Mouse (Mus musculus): ENCODE data around the gene Mcts2. TPM values are rescaled to one million over a fixed set of nuclear protein-coding genes. Genes with fewer than 3 reads are reported as not detected.
"Not testable (repeated sequence)": the region's sequence is repeated elsewhere in the genome, so short reads cannot be mapped to it uniquely, and the experiment has no call there.

Mcts2 gene
- 33.7 and 34.3 TPM in 2 replicates for polyA plus RNA-seq (2015; fragmentation: Nextera tagmentation; extraction: Ambion mirVana)

DNA sequence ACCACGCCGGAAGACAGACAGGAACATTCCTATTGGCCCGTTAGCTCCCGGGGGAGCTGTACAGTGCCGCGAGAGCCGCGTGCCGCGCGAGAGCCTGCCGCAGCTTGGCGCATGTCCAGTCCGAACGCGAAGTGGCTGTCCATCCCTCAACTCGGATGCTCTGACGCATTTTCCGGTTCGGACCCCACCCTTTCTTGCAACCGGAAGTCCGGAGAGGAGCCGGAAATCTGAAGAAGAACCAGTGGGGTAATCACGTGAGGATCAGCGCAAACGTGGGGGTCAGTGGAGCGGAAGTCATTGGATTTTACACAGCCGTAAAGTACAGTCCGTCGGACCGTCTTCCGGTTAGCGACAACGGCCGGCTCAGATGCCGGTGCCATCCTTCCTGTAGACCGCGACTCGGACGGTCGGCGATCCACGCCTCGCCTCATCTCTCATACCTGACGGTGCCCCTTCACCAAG lies at the start of gene Mcts2:
TSS of gene Mcts2 (plus strand) at position 230 of the 462 bp plus-strand sequence.
- Histone ChIP-seq H3K4me1 (peaks cover 9% of the 10 kb centered on the region), H3K27ac (peak within 1 kb of the TSS; percentile 65), H3K4me2 (peak within 1 kb of the TSS; percentile 52), H3K9ac (peak within 1 kb of the TSS; percentile 41), H3K36me3 (replicated peaks) (peaks cover 64% of the 10 kb centered on the region), H3K4me3 (peak within 1 kb of the TSS; percentile 45), H3K27me3 (replicated peaks) (no peaks in the 10 kb centered on the region), H3K9me3 (no peaks in the 10 kb centered on the region)
- ATAC-seq (replicated peaks) = peak; percentile 96
- 57% methylated on average over 45 of the region's 45 CpGs for WGBS

DNA sequence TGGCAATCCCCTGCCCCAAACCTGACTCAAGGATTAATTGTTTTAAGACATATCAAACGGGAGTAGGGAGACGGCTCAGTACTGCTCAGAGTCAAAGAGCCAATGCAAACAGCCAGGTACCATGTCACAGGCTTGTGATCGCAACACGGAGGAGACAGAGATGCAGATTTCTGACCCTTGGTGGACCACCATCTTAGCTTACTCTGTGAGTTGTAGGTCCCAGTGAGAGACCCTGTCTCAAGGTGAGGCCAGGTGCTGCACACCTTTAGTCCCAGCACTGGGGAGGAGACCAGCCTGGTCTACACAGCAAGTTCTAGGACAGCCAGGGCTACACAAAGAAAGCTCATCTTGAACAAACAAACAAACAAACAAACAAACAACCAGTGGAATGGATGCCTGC lies 49.5 kb upstream of the Mcts2 start:
- H3K27me3 ChIP-seq (replicated peaks) = no peaks in the 10 kb centered on the region
- H3K9me3 ChIP-seq = no peaks in the 10 kb centered on the region
- WGBS = 89% methylated on average over 4 of the region's 4 CpGs
- ATAC-seq (replicated peaks) = no peak
- H3K4me1 ChIP-seq = peaks cover 12% of the 10 kb centered on the region; the same call in 1 of the 2 replicates
- no peak overlapping the region for H3K9ac ChIP-seq
- no peak overlapping the region for H3K4me3 ChIP-seq
- H3K27ac ChIP-seq = no peak overlapping the region
- H3K4me2 ChIP-seq = no peak overlapping the region
- no peaks in the 10 kb centered on the region for H3K36me3 ChIP-seq (replicated peaks)

DNA sequence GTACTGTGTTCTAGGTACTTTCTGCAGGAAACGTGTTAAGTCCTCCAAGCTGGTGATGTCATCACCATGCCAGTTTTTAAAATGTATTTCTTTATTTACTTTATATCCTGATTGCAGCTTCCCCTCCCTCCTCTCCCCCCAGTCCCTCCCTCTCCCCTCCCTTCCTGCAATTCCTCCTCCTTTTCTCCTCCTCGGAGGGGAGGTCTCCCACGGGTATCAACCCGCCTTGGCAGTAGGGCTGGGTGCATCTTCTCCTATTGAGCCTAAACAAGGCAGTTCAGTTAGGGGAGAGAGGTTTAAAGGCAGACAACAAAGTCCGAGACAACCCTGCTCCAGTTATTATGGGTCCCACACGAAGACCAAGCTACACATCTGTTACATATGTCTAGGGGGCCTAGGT lies 48.0 kb upstream of the Mcts2 start:
- H3K9ac ChIP-seq = no peak overlapping the region
- H3K4me1 ChIP-seq = peaks cover 7% of the 10 kb centered on the region; the same call in 1 of the 2 replicates
- no peaks in the 10 kb centered on the region for H3K9me3 ChIP-seq
- no peaks in the 10 kb centered on the region for H3K27me3 ChIP-seq (replicated peaks)
- H3K4me3 ChIP-seq = no peak overlapping the region
- ATAC-seq (replicated peaks) = no peak
- H3K4me2 ChIP-seq = no peak overlapping the region
- H3K27ac ChIP-seq = no peak overlapping the region
- no peaks in the 10 kb centered on the region for H3K36me3 ChIP-seq (replicated peaks)
- 61% methylated on average over 6 of the region's 6 CpGs for WGBS

DNA sequence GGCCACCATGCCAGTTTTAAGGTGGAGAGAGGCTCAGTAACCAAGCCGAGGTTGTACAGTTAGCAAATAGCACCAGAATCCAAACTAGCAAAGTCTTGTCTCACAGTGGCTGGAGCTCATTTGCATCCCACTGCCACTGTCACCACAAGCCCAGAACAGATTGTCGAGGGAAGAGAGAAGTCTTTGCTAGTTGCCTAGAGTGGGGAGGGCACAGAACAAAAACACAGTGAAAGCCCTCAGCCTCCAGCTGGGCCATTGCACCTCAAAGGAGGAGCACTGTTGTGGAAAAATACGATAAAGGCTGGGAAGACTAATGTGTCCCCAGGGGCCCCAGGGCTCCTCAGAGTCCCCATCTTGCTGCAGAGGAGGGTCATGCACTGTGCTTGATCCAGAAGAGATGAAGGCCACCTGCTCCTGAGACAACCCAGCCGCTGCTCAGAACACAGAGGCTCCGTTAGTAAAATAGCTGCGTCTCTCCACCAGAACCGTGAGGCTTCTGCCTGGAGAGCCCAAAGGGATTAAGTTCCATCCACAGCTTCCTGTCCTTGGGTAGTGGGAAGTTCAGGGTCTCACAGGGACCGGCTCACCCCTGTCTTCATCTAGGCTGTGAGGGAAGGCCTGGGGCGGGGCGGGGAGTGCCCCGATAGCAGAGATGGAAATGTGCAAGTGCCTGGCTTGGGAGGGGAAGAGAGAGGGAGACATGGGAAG lies 47.3 kb upstream of the Mcts2 start:
- no peak for ATAC-seq (replicated peaks)

DNA sequence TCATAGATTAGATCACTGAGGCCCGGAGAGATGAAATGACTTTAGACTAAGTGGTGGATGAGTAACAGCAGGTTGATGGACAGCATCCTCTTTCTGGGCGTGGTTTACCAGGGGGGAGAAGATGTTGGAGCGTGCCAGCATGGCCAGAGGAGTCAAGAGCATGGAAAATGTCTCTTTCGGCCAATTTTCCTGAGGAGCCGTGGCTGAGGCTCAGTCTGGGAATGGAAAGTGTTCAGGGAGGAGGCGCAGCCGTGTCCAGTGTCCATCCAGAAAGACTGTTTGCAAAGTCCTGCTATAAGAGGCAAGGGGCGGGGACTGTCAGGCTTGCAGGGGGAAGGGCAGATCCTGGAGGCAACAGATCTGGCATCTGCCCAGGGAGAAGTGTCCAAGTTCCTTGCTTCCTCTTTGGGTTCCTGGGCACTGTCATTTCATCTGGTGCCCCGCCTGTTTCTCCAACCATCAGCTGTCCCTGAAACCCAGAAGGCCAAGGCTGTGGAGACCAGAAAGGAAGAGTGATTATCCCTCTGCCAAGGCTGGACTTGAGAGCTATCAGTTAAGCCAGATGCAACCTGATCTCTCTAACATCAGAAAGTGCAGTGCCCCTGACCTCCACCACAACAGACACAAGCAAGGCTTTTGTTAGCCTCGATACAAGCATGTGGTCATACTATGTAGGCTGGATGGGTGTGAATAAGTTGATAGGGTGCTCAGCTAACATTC lies 33.8 kb upstream of the Mcts2 start:
- Histone ChIP-seq H3K9me3 (no peaks in the 10 kb centered on the region), H3K4me1 (peaks cover 29% of the 10 kb centered on the region), H3K27ac (peak overlapping the region; percentile 95; the same call in 1 of the 2 replicates), H3K27me3 (replicated peaks) (no peaks in the 10 kb centered on the region), H3K9ac (no peak overlapping the region), H3K4me2 (no peak overlapping the region), H3K4me3 (no peak overlapping the region), H3K36me3 (replicated peaks) (no peaks in the 10 kb centered on the region)
- ATAC-seq (replicated peaks) = no peak
- WGBS = 79% methylated on average over 10 of the region's 10 CpGs

More for the DNA sequence above, 47.3 kb upstream of the Mcts2 start:
- no peaks in the 10 kb centered on the region for H3K36me3 ChIP-seq (replicated peaks)
- H3K27me3 ChIP-seq (replicated peaks) = no peaks in the 10 kb centered on the region
- H3K4me2 ChIP-seq = no peak overlapping the region
- peaks cover 7% of the 10 kb centered on the region; the same call in 1 of the 2 replicates for H3K4me1 ChIP-seq
- no peak overlapping the region for H3K9ac ChIP-seq
- no peak overlapping the region for H3K27ac ChIP-seq
- H3K9me3 ChIP-seq = no peaks in the 10 kb centered on the region
- WGBS = 9% methylated on average over 11 of the region's 11 CpGs
- no peak overlapping the region for H3K4me3 ChIP-seq

DNA sequence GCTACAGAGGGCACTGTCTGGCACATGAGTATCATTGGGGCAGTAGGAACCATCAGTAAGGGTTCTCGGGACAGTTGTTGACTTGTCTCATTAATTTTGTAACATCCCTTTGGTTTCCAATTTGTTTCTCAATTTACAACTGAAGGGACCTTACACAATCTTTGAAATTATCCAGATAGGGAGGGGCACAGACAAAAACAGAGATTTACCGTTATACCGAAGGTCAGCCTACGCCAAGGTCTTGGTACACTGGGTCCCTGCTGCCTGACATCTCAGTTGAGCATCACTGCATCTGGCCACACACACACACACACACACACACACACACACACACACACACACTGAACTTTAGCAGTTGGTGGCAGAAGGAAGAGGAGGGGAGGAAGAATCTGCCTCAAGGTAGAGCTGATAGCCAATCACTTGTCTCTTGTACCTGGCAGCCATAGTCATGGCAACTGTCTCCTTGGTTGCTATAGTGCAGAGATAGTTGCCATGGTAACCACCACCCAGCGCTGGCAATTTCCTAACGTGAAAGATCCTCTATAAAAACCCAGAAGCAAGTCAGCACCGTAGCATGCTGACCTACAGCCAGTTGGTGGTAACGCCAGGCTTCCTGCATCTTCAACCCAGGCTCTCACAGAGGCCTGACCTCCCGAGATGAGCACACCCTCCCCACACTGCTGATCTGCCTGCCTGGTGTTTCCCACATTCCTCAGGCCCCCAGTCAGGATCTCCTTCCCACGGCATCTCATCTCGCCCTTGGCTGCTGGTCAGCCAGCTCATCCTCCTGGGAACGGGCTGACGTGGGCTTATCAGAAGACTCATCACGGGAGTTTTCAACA lies 32.7 kb upstream of the Mcts2 start:
- Histone ChIP-seq H3K36me3 (replicated peaks) (no peaks in the 10 kb centered on the region), H3K9ac (peak overlapping the region; percentile 35; the same call in 1 of the 2 replicates), H3K4me1 (peaks cover 29% of the 10 kb centered on the region), H3K9me3 (no peaks in the 10 kb centered on the region), H3K4me3 (peak overlapping the region; percentile 16; the same call in 1 of the 2 replicates), H3K27me3 (replicated peaks) (no peaks in the 10 kb centered on the region), H3K27ac (peak overlapping the region; percentile 95), H3K4me2 (peak overlapping the region; percentile 46)
- ATAC-seq (replicated peaks) = peak; percentile 96
- 26% methylated on average over 14 of the region's 14 CpGs for WGBS

DNA sequence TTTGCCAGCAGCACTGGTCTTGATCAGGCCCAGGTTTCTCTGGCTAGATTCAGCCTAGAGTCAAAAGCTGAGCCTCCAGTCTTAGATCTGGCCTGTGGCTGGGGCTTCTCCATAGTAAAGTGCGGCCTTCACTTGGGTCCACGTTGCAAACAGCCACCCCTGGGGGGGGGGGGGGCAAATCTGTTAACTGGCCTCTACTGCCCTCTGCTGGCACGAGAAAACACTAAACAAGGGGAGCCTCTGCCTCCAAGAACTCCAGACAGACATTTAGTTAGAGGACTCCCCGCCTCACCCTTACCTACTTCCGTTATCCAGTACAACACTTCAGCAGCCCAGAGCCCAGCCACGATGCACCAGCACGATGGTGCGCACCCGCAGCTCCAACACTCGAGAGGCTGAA lies 29.4 kb upstream of the Mcts2 start:
- Histone ChIP-seq H3K27me3 (replicated peaks) (no peaks in the 10 kb centered on the region), H3K9ac (no peak overlapping the region), H3K4me3 (no peak overlapping the region), H3K9me3 (no peaks in the 10 kb centered on the region), H3K27ac (no peak overlapping the region), H3K36me3 (replicated peaks) (no peaks in the 10 kb centered on the region), H3K4me1 (peaks cover 29% of the 10 kb centered on the region), H3K4me2 (no peak overlapping the region)
- 68% methylated on average over 10 of the region's 10 CpGs for WGBS
- ATAC-seq (replicated peaks) = no peak

DNA sequence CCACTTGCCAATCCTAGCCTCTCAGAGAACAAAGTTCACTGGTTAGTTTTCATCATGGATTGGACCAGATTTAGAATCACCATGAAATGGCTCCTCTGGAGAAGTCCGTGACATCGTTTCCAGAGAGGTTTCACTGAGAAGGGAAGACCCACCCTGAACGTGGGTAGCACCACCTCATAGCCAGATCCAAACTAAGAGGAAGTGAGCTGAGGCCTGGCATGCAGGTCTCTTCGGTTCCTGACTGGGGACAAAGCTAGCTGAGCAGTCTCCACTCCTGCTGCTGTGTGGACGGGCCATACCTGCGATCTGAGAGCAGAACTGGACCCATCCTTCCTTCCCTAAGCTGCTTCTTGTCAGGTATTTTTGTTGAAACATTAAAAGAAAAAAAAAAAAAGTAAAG lies 25.7 kb upstream of the Mcts2 start:
- H3K9me3 ChIP-seq = no peaks in the 10 kb centered on the region
- H3K27me3 ChIP-seq (replicated peaks) = no peaks in the 10 kb centered on the region
- H3K4me2 ChIP-seq = no peak overlapping the region
- H3K36me3 ChIP-seq (replicated peaks) = no peaks in the 10 kb centered on the region
- H3K9ac ChIP-seq = no peak overlapping the region
- no peak overlapping the region for H3K27ac ChIP-seq
- WGBS = 79% methylated on average over 6 of the region's 6 CpGs
- H3K4me3 ChIP-seq = no peak overlapping the region
- H3K4me1 ChIP-seq = no peaks in the 10 kb centered on the region
- ATAC-seq (replicated peaks) = no peak

DNA sequence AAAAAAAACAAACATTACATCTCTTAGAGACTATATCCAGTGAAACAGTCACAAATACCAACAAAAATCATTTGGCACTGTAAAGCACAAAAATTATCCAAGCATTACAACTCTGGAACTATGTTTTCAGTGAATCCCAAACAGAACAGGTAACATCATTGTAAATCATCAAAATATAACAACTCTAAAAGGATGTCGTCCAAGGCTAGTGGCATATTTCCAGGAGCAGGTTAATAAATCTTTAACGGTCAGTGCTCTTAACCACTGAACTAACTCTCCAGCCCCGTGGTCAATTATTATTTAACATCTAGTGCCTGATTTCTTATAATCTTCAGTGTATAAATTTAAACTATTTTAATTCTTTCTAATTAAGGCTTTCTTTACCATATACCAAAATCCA lies 20.6 kb upstream of the Mcts2 start:
- ATAC-seq (replicated peaks); H3K9ac ChIP-seq; H3K4me2 ChIP-seq; H3K27ac ChIP-seq; H3K27me3 ChIP-seq (replicated peaks); H3K4me3 ChIP-seq; H3K9me3 ChIP-seq; H3K36me3 ChIP-seq (replicated peaks): not testable (repeated sequence)
- H3K4me1 ChIP-seq = peaks cover 11% of the 10 kb centered on the region
- WGBS = 86% methylated on average over 3 of the region's 3 CpGs

DNA sequence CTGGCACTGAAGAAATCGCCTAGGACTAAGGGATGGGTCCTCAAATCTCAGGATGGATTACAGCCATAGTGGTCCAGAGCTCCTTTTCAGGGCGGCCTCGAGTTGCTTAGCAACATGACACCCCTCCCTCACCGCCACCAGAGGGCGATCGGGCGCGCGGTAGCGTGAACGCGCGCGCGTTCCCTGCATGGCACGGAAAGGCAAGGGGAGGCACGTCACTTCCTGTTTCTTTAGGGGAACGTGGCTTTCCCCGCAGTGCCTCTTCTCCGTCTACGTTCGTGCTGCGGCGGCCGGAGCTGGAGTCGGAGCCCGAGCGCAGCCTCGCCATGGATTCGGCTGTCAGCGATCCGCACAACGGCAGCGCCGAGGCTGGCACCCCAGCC lies 17.6 kb upstream of the Mcts2 start, which contains the start of gene H13:
TSS of gene H13 (plus strand) at position 206 of the 383 bp plus-strand sequence.
- Histone ChIP-seq H3K4me3 (peak within 1 kb of the TSS; percentile 93), H3K27me3 (replicated peaks) (no peaks in the 10 kb centered on the region), H3K36me3 (replicated peaks) (no peaks in the 10 kb centered on the region), H3K4me2 (peak within 1 kb of the TSS; percentile 94), H3K27ac (peak within 1 kb of the TSS; percentile 96), H3K9me3 (no peaks in the 10 kb centered on the region), H3K4me1 (peaks cover 38% of the 10 kb centered on the region), H3K9ac (peak within 1 kb of the TSS; percentile 87)
- WGBS = 0% methylated on average over 28 of the region's 35 CpGs
- peak; percentile 86 for ATAC-seq (replicated peaks)

DNA sequence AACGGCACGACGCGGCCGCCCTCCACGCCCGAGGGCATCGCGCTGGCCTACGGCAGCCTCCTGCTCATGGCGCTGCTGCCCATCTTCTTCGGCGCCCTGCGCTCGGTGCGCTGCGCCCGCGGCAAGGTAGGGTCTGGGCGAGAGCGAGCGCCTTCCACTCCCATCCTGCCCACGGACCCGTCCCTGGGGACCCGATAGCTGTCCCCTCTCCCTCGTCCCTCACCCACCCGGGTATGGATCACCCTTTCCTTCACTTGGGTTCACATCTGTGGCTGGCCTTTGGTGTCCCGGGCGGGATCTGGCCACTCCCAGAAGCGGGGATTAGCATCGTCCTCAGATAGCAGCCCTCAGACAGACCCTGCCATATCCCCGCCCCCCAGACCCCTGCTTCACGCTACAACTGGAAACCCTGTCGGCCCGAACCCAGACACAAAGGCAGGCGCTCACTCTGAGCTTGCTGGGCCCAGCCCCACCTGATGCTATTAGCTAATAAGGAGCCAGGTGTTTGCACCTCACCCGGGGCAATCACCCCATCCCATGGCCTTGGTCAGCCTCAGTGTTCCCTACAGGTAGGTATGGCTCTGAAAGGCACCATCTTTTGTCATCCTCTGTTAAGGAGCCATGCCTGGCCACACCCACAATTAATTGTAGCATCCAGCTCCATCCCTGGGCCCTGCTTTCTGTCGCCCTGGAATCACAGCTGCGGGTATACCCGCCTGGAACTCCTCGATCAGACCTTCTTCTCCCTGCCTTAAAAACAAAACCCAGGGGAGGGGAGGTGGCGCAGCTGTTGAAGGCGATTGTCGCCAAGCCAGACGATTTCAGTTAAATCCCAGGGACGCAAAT lies 17.0 kb upstream of the Mcts2 start:
- H3K36me3 ChIP-seq (replicated peaks) = no peaks in the 10 kb centered on the region
- peaks cover 43% of the 10 kb centered on the region for H3K4me1 ChIP-seq
- peak overlapping the region; percentile 96 for H3K27ac ChIP-seq
- ATAC-seq (replicated peaks) = peak; percentile 86
- H3K27me3 ChIP-seq (replicated peaks) = no peaks in the 10 kb centered on the region
- under 1% methylated on average over 45 of the region's 46 CpGs for WGBS
- peak overlapping the region; percentile 94 for H3K4me2 ChIP-seq
- H3K9me3 ChIP-seq = no peaks in the 10 kb centered on the region
- H3K4me3 ChIP-seq = peak overlapping the region; percentile 93
- peak overlapping the region; percentile 87 for H3K9ac ChIP-seq

All from midbrain, embryonic 15.5 days (tissue).